In the genomic region with DNA sequence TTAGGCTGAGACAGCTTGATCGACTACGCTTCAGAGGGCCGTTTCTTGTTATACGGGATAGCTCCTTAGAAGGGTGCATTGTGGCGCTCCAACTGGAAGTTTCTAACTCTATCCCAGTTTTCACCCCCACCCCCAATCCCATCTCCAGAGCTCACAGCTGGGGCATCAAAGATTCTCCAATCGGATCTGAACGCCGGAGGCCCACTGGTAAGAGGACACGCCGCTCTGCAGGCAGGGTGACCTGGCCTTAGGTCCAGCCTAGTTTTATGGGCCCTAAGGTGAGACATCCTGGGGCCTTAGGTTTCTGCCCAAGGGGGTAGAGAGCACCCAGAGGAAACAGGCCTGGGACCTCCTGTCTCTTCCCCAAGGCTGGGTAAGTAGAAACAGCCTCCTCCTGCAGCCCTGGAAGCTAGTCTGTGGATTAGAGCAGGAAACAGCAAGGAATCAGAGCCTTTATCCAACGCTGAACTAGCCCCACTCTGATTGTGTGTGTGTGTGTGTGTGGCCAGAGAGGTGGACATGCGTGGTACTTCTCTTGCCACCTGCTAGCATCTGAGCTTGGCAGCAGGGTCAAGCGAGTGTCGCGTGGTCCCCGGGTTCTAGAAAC, we compare ENCODE assay signal across 9 mouse cellular contexts. TPM values are rescaled to one million over a fixed set of nuclear protein-coding genes. Genes with fewer than 3 reads are reported as not detected.
A peak's percentile ranks its signal among the peaks of the same experiment; 100 is the strongest.
DNase-seq lines count a peak whose midpoint lies in the region; ATAC-seq and TF ChIP-seq lines count a peak whose summit lies in the region.
"Had no signal": no experiment of that assay in that cellular context is flagged by ENCODE, and none has a peak within 500 bp of the region (broad histone marks: within the 10 kb centered on the region; RNA-seq: fewer than 3 reads in every experiment).

No protein-coding gene starts in this region.

- no peak overlapping the region for H3K27ac ChIP-seq in liver, embryonic 12.5 days
- H3K27ac ChIP-seq in liver, postnatal 0 days (ENCODE audit: low read depth): no peak overlapping the region
- H3K27ac ChIP-seq in forebrain, embryonic 12.5 days: peak overlapping the region; percentile 67
- peak overlapping the region; percentile 77 for H3K27ac ChIP-seq in limb, embryonic 10.5 days

- H3K4me2 ChIP-seq in liver, embryonic 12.5 days: peak overlapping the region; percentile 46
- H3K4me2 ChIP-seq in liver, postnatal 0 days (ENCODE audit: low read depth, low read length): no peak overlapping the region
- H3K4me2 ChIP-seq in forebrain, embryonic 12.5 days: peak overlapping the region; percentile 67

- TF ChIP-seq EP300 in liver, postnatal 0 days (IDR thresholded peaks at IDR 0.05; ENCODE audit: low read depth): no peak

- no peaks in the 10 kb centered on the region for H3K9me3 ChIP-seq in liver, embryonic 12.5 days (replicated peaks)
- H3K9me3 ChIP-seq in liver, postnatal 0 days (ENCODE audit: low read length): no peaks in the 10 kb centered on the region
- H3K9me3 ChIP-seq in forebrain, embryonic 12.5 days: no peaks in the 10 kb centered on the region
- no peaks in the 10 kb centered on the region for H3K9me3 ChIP-seq in limb, embryonic 10.5 days (replicated peaks)

- no peaks in the 10 kb centered on the region for H3K36me3 ChIP-seq in liver, embryonic 12.5 days
- H3K36me3 ChIP-seq in liver, postnatal 0 days (replicated peaks; ENCODE audit: insufficient read depth, low read length): no peaks in the 10 kb centered on the region
- H3K36me3 ChIP-seq in forebrain, embryonic 12.5 days (replicated peaks): no peaks in the 10 kb centered on the region; the same call in 1 of the 2 replicates
- H3K36me3 ChIP-seq in limb, embryonic 10.5 days: no peaks in the 10 kb centered on the region

- no peak for ATAC-seq in liver, embryonic 12.5 days
- ATAC-seq in liver, postnatal 0 days: no peak
- ATAC-seq in forebrain, embryonic 12.5 days (ENCODE audit: low FRiP score): no peak

- TF ChIP-seq CTCF in liver, postnatal 0 days (IDR thresholded peaks at IDR 0.05; ENCODE audit: low read depth): no peak

- H3K9ac ChIP-seq in liver, embryonic 12.5 days: no peak overlapping the region
- no peak overlapping the region for H3K9ac ChIP-seq in liver, postnatal 0 days (replicated peaks)
- peak overlapping the region; percentile 73 for H3K9ac ChIP-seq in forebrain, embryonic 12.5 days

- WGBS in liver, embryonic 12.5 days (ENCODE audit: insufficient replicate concordance): 10% methylated on average over 16 of the region's 16 CpGs
- 5% methylated on average over 16 of the region's 16 CpGs for WGBS in liver, postnatal 0 days (ENCODE audit: insufficient replicate concordance)
- 5% methylated on average over 16 of the region's 16 CpGs for WGBS in forebrain, embryonic 12.5 days
- 2% methylated on average over 16 of the region's 16 CpGs for WGBS in limb, embryonic 10.5 days

- H3K4me1 ChIP-seq in liver, embryonic 12.5 days: peaks cover 11% of the 10 kb centered on the region; the same call in 1 of the 2 replicates
- peaks cover 18% of the 10 kb centered on the region for H3K4me1 ChIP-seq in liver, postnatal 0 days (ENCODE audit: insufficient read depth)
- H3K4me1 ChIP-seq in forebrain, embryonic 12.5 days: peaks cover 75% of the 10 kb centered on the region
- peaks cover 56% of the 10 kb centered on the region for H3K4me1 ChIP-seq in limb, embryonic 10.5 days

- no peak for DNase-seq in liver, postnatal 0 days
- peak; percentile 61 for DNase-seq in limb, embryonic 10.5 days (ENCODE audit: low spot score)
- peak; percentile 18 for DNase-seq in retina, postnatal 1 day
- no peak for DNase-seq in ovary, postnatal 14 days (ENCODE audit: low spot score)
- DNase-seq in spleen, adult 12 weeks (ENCODE audit: low spot score): no peak
- no peak for DNase-seq in right cerebral cortex, postnatal 4 days
- DNase-seq: thymus, postnatal 14 days had no signal

- peaks cover 99% of the 10 kb centered on the region for H3K27me3 ChIP-seq in liver, embryonic 12.5 days (replicated peaks)
- peaks cover 96% of the 10 kb centered on the region for H3K27me3 ChIP-seq in liver, postnatal 0 days (ENCODE audit: insufficient read depth, low read length)
- peaks cover 64% of the 10 kb centered on the region for H3K27me3 ChIP-seq in forebrain, embryonic 12.5 days
- H3K27me3 ChIP-seq in limb, embryonic 10.5 days (ENCODE audit: low read depth, poor library complexity, severe bottlenecking): peaks cover 98% of the 10 kb centered on the region

- H3K4me3 ChIP-seq in liver, embryonic 12.5 days: peak overlapping the region; percentile 13; the same call in 1 of the 2 replicates
- H3K4me3 ChIP-seq in liver, postnatal 0 days (ENCODE audit: low read depth, low read length): no peak overlapping the region
- peak overlapping the region; percentile 55 for H3K4me3 ChIP-seq in forebrain, embryonic 12.5 days (replicated peaks)
- peak overlapping the region; percentile 52 for H3K4me3 ChIP-seq in limb, embryonic 10.5 days

RNA-seq across cellular contexts. Expression of gene Rfx4, which starts 3.8 kb away (rescaled TPM):
- polyA plus RNA-seq in liver, embryonic 12.5 days (2016; fragmentation: Nextera tagmentation; extraction: Ambion mirVana): not detected in 2 replicates
- polyA plus RNA-seq in liver, postnatal 0 days (2015; fragmentation: Nextera tagmentation; extraction: Ambion mirVana): not detected in 2 replicates
- polyA plus RNA-seq in forebrain, embryonic 12.5 days (2016; fragmentation: Nextera tagmentation; extraction: Ambion mirVana): 24.8 and 26.5 TPM in 2 replicates
- polyA plus RNA-seq in limb, embryonic 10.5 days (2016; fragmentation: Nextera tagmentation; extraction: Ambion mirVana): 0.06 TPM in 1 of 2 replicates, not detected in the other

Comparison
In these comparisons a context has a peak if more than half of its experiments do, and no peak if none do; other contexts are left out.
1. H3K27ac ChIP-seq: peak in forebrain, embryonic 12.5 days (single experiment) and limb, embryonic 10.5 days (single experiment); none in liver, embryonic 12.5 days (single experiment) and liver, postnatal 0 days (single experiment).
2. DNase-seq: peak in limb, embryonic 10.5 days (single experiment) and retina, postnatal 1 day (single experiment); none in liver, postnatal 0 days (single experiment), ovary, postnatal 14 days (single experiment), spleen, adult 12 weeks (single experiment) and right cerebral cortex, postnatal 4 days (single experiment).
3. RNA of gene Rfx4, which starts 3.8 kb away (polyA plus RNA-seq): 24.8 to 26.5 TPM in forebrain, embryonic 12.5 days; 0.06 TPM in limb, embryonic 10.5 days, not detected in liver, embryonic 12.5 days and not detected in liver, postnatal 0 days; every median in the first group is over 10 times any median in the second.